Mouse (Mus musculus): ENCODE results near the gene Gtpbp1. TPM values are rescaled to one million over a fixed set of nuclear protein-coding genes. Genes with fewer than 3 reads are reported as not detected.
A peak's percentile ranks its signal among the peaks of the same experiment; 100 is the strongest.

The Gtpbp1 gene
- total RNA-seq, 2 experiments from 2014 or later: 25.2 to 28.1 TPM

GRCm38 (mm10) chr15:79720796-79721195 lies 30.2 kb downstream of the Gtpbp1 start:
- no peak for DNase-seq (ENCODE audit: low spot score)

GRCm38 (mm10) chr15:79723439-79723838 lies 32.8 kb downstream of the Gtpbp1 start:
- DNase-seq (ENCODE audit: low spot score): peak; percentile 77

DNA sequence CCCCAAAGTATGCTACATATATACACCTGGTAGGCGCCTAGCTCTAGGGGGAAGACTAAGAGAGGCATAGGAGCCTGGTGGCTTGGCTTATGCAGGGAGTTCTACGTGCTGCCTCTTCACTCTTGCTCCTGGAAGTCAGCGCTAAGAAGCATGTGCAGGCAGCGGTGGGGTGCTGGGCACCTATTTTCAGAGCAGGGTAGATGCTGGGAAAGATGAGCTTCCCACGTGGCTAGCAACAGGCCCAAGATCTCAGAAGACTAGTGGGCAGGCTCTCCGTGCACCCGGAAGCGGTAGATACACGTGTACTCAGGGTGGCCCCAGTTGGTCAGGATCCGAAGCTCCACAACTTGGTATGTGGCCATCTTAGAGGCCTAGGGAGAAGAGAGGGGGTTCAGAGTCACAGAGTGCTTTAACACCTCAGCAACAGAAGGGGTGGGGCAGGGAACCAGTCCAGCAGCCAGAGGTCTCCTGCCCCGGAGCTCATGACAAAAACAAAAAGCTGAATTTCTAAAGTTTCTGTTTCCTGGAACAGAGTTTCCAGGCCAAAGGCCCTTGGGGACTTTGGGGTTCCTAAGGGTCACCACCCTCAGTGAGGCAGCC lies 34.6 kb downstream of the Gtpbp1 start:
- peak; percentile 78 for DNase-seq (ENCODE audit: low spot score)

DNA sequence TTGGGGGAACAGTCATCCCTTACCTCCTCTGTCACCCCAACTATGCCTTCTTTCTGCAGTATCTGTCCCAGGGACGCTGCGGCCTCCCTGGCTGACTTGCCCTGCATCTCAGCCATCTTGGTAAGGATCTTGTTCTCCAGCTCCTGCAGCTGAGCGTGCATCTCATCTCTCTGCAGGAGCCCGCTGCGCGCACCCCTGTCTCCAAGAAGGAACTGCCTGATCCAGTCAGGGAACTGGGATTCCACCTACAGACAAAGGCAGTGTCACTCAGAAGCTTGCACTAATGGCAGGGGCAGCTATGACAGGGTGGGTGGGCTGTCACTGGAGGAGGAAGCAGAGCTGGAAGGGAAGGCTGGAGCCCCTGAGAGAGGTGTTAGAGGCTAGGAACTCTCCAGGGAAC lies 37.2 kb downstream of the Gtpbp1 start:
- no peak for DNase-seq (ENCODE audit: low spot score)

DNA sequence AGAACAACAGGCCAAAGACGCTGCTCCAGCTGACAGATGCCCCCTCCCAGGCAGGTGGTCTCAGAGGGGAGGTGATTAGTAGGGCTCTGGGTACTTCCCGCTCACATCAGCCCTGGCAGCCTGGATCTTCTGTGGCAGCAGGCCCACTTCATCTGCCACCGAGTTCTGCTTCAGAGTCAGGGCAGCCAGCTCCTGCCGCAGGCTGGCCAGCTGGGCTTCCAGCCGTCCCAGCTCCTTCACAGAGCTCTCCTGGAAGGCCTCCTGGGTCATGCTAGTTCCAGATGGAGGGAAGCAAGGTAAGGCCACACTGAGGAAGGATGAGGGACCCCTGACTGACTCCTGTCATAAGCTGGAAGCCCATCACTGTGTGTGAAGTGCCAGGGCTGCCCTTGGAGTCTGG lies 37.7 kb downstream of the Gtpbp1 start:
- DNase-seq (ENCODE audit: low spot score): no peak

DNA sequence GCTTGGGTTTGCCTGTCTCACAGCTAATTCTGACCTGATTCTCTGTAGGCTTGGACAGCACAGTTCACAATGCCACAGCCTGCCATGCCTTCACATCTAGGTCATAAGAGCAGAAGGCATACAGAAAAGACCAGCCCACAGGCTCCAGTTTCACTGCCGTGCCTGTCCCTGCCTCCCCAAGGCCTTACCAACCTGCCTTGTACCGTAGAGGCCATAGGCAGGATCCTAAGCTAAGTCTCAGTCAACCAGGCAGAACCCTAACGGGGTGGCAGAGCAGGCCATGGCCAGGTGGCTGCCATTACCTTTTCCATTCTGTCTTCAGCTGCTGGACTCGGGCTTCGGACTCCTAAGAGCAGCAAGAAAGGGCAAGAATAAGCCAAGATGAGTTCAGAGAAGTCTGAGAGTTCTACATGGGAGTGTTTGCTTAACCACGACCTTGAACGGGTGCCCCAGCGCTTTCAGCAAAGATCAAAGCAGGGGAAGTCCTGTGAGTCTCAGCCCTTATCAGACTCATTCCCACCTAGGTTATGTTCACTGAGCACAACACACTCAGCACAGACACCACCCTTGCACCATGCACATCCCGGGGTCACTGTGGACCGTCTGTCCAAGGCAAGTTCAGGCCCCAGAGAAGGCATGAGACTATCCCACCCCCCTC lies 38.2 kb downstream of the Gtpbp1 start:
- no peak for DNase-seq (ENCODE audit: low spot score)

GRCm38 (mm10) chr15:79731554-79731953 lies 40.9 kb downstream of the Gtpbp1 start:
- DNase-seq (ENCODE audit: low spot score): no peak

- peak; percentile 72 for DNase-seq (ENCODE audit: low spot score)
These were observed 42.5 kb downstream of the Gtpbp1 start for GRCm38 (mm10) chr15:79733192-79733591.

- DNase-seq (ENCODE audit: low spot score): no peak
These were observed 43.0 kb downstream of the Gtpbp1 start for GRCm38 (mm10) chr15:79733640-79734039.

- DNase-seq (ENCODE audit: low spot score): peak; percentile 76
These were observed 43.7 kb downstream of the Gtpbp1 start for GRCm38 (mm10) chr15:79734311-79734710.

DNA sequence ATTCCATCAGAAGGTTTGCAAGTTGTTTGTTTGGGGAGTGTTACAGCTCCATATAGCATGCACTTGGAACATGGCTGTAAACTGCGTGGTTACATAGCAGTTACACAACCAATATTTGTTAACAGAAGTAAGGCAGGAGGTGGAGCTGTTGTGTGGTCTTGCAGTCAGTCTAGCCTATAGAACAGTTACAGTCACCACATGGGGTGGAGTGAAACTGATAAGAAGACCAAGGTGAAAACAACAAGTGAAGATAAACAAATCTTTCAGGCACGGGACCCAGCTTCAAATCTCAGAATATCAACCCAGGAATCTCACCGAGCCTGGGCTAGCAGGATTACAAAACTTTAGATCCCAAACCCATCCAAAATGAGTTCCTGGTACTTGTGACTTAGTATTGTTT lies 50.1 kb downstream of the Gtpbp1 start:
- DNase-seq (ENCODE audit: low spot score): no peak

DNA sequence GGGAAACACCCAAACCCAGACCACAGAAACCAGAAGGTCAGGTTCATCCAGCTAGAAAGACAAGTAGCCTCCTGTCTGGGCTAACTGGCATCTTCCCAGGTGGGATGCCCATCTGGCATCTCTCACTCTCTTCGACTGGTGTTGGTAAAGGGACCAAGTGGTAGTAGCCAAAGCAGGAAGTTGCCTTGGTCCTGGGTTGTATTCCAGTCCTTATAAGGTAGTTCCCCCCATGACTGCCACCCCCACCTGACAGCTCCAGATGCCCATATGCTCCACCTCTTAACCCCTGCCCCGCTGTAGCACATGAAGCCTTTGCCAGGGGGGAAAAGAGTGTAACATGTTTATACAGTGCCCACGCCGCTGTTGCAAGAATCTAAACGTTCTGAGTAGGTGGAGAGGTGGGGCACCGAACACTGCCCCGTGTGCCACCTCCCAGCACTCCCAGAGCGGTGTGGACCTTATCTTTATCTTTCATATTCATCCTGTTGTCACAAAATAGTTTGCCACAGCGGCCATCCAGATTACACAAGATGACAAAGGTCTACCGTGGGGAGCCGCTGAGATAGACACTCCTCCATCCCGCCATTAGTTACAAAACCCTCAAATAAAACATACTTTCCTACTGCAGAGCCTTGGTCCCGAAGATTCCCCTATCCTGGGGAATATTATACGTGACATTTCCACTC lies 50.7 kb downstream of the Gtpbp1 start:
- DNase-seq (ENCODE audit: low spot score): peak; percentile 58

- DNase-seq (ENCODE audit: low spot score): peak; percentile 92
These were observed 51.5 kb downstream of the Gtpbp1 start, which contains the start of gene Sun2 for GRCm38 (mm10) chr15:79741921-79742705. Sun2 (minus strand) TSS chr15:79742536.

- no peak for DNase-seq (ENCODE audit: low spot score)
These were observed 52.0 kb downstream of the Gtpbp1 start for GRCm38 (mm10) chr15:79742706-79743023.

GRCm38 (mm10) chr15:79744001-79744400 lies 53.4 kb downstream of the Gtpbp1 start:
- DNase-seq (ENCODE audit: low spot score): no peak

GRCm38 (mm10) chr15:79744742-79745141 lies 54.1 kb downstream of the Gtpbp1 start:
- DNase-seq (ENCODE audit: low spot score): no peak

GRCm38 (mm10) chr15:79745312-79745711 lies 54.7 kb downstream of the Gtpbp1 start:
- no peak for DNase-seq (ENCODE audit: low spot score)

DNA sequence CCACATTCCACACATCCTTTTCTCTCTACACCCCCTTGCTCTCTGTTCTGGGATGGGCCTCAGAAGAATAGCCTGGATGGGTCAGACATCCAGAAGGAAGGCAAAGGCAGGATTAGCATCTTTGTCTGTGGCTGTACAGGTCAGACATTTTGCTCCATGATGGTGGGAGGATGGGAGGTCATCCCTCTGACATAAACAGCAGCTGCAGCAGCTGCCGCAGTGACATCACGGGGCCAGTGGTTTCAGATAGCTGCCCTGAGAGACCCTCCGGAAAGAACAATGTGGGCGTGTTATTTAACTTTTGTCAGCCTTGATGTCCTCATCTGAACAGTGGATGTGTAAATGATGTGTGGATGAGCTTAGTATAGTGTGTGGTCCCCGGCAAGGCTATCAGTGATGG lies 55.2 kb downstream of the Gtpbp1 start:
- no peak for DNase-seq (ENCODE audit: low spot score)

GRCm38 (mm10) chr15:79747998-79748397 lies 57.4 kb downstream of the Gtpbp1 start:
- DNase-seq (ENCODE audit: low spot score): no peak

DNA sequence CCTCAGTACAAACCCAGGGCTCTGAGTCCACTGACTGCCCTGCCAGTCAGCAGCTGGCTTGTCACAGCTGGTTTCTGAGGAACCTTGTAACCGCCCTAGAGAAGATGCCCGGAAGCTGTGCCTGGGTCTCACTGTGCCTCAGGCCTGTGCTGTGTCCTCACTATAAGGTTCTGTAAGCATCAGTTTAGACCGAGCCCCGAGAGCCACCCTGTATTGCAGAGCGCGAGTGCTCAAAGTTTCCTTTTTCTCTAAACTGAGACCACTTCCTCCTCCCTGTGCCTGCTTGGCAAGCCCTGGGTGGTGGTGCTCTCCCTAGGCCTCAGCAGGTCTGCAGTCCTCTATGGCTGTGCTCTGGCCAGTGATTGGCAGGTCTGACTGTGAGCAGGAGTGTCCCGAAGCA lies 58.5 kb downstream of the Gtpbp1 start:
- no peak for DNase-seq (ENCODE audit: low spot score)

DNA sequence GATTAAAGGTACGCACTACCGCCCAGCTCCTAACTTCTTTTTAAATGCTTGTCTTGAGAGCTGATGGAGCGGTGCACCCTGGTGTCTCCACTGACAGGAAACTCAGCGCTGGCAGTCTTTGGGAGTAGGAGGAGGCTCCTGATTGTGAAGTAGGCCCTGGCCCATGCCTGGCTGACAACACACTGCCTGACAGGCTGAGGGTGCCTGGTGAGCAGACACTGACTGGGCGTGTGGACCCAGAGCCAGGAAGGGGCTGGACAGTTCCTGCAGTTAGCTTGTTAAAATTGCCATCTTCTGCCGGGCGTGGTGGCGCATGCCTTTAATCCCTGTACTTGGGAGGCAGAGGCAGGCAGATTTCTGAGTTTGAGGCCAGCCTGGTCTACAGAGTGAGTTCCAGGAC lies 59.6 kb downstream of the Gtpbp1 start:
- DNase-seq (ENCODE audit: low spot score): no peak

DNA sequence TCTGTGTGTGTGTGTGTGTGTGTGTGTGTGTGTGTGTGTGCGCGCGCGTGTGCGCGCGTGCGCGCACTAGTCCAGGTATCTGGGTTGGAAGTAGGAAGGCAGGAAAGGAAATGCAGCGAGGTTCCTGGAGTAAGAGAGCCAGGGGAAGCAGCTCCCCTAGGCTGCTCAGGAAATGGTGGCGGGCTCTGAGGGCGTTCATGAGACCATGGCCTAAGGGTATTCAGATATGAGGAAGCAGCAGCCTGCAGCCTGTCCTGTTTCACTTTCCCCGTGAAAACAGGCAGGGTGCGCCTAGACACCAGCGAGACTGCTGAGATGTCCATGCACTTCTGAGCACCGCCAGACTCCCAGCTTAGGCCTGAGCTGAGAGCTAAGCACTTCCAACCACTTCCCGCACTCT lies 61.1 kb downstream of the Gtpbp1 start:
- DNase-seq (ENCODE audit: low spot score): no peak

All from gastrocnemius, adult 18-20 months (tissue).